Mouse (Mus musculus): Measurements from ENCODE around the gene Arl4c.

The Arl4c gene

GRCm38 (mm10) chr1:88701870-88702661 lies at the start of gene Arl4c:
Gene Arl4c, minus strand, starts transcription at chr1:88702221.
- DNase-seq (ENCODE audit: inconsistent ontology term) = peak; percentile 93

- no peak for DNase-seq (ENCODE audit: inconsistent ontology term)
Observed at GRCm38 (mm10) chr1:88751332-88751731, 49.3 kb upstream of the Arl4c start.

GRCm38 (mm10) chr1:88750576-88750975 lies 48.6 kb upstream of the Arl4c start:
- DNase-seq (ENCODE audit: inconsistent ontology term) = no peak

- no peak for DNase-seq (ENCODE audit: inconsistent ontology term)
Observed at GRCm38 (mm10) chr1:88750126-88750525, 48.1 kb upstream of the Arl4c start.

GRCm38 (mm10) chr1:88749106-88749505 lies 47.1 kb upstream of the Arl4c start:
- no peak for DNase-seq (ENCODE audit: inconsistent ontology term)

GRCm38 (mm10) chr1:88745256-88745655 lies 43.2 kb upstream of the Arl4c start:
- DNase-seq (ENCODE audit: inconsistent ontology term) = peak; percentile 81

GRCm38 (mm10) chr1:88744261-88744660 lies 42.2 kb upstream of the Arl4c start:
- no peak for DNase-seq (ENCODE audit: inconsistent ontology term)

- peak; percentile 64 for DNase-seq (ENCODE audit: inconsistent ontology term)
Observed at GRCm38 (mm10) chr1:88742372-88742771, 40.4 kb upstream of the Arl4c start.

GRCm38 (mm10) chr1:88739546-88739945 lies 37.5 kb upstream of the Arl4c start:
- DNase-seq (ENCODE audit: inconsistent ontology term) = peak; percentile 30

- no peak for DNase-seq (ENCODE audit: inconsistent ontology term)
Observed at GRCm38 (mm10) chr1:88738931-88739330, 36.9 kb upstream of the Arl4c start.

GRCm38 (mm10) chr1:88729496-88729895 lies 27.5 kb upstream of the Arl4c start:
- DNase-seq (ENCODE audit: inconsistent ontology term) = peak; percentile 85

GRCm38 (mm10) chr1:88727369-88727768 lies 25.3 kb upstream of the Arl4c start:
- DNase-seq (ENCODE audit: inconsistent ontology term) = no peak

- no peak for DNase-seq (ENCODE audit: inconsistent ontology term)
Observed at GRCm38 (mm10) chr1:88725716-88726115, 23.7 kb upstream of the Arl4c start.

GRCm38 (mm10) chr1:88720626-88721229 lies 18.7 kb upstream of the Arl4c start:
- no peak for DNase-seq (ENCODE audit: inconsistent ontology term)

- no peak for DNase-seq (ENCODE audit: inconsistent ontology term)
Observed at GRCm38 (mm10) chr1:88718563-88718962, 16.5 kb upstream of the Arl4c start.

- no peak for DNase-seq (ENCODE audit: inconsistent ontology term)
Observed at GRCm38 (mm10) chr1:88717736-88718135, 15.7 kb upstream of the Arl4c start.

GRCm38 (mm10) chr1:88712011-88712410 lies 10.0 kb upstream of the Arl4c start:
- no peak for DNase-seq (ENCODE audit: inconsistent ontology term)

GRCm38 (mm10) chr1:88708646-88709305 lies 6.8 kb upstream of the Arl4c start:
- no peak for DNase-seq (ENCODE audit: inconsistent ontology term)

GRCm38 (mm10) chr1:88708191-88708590 lies 6.2 kb upstream of the Arl4c start:
- DNase-seq (ENCODE audit: inconsistent ontology term) = no peak

GRCm38 (mm10) chr1:88707536-88707935 lies 5.5 kb upstream of the Arl4c start:
- DNase-seq (ENCODE audit: inconsistent ontology term) = peak; percentile 61

- DNase-seq (ENCODE audit: inconsistent ontology term) = peak; percentile 82
Observed at GRCm38 (mm10) chr1:88705799-88706198, 3.8 kb upstream of the Arl4c start.

GRCm38 (mm10) chr1:88705050-88705449 lies 3.0 kb upstream of the Arl4c start:
- no peak for DNase-seq (ENCODE audit: inconsistent ontology term)

Measured in Muller cell, postnatal 12 days (primary cell).